Mouse (Mus musculus) kidney, adult 9 months (tissue): ENCODE data around the gene Ftcd.

Experiments used
- DNase-seq: peaks from one replicate; pipeline ENCODE4 v3.0.0; 2022

The Ftcd gene

GRCm38 (mm10) chr10:76575374-76575773 is at the start of gene Ftcd:
TSS of gene Ftcd (plus strand) at chr10:76575648.
- DNase-seq, result peak; percentile 87

GRCm38 (mm10) chr10:76530922-76531321 is 44.5 kb upstream of the Ftcd start:
- no peak for DNase-seq

DNA sequence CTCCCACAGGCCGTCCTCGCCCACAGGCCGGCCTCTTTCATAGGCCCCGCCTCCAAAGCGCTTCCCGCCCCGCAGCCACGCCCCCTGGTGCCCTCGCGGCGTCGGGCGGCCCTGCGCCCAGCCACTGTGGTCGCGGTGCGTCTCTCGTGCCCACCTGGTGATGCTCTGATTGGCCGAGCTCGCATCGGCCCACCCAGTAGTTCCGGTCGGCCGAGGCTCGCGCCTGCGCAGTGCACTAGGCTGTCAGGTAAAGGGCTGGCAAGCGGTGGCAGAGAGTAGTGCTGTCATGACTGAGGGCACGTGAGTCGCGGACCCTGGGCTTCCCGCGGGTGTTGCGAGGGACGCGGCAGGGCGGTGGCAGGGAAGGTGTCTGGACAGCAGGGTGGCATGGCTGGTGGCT is 44.1 kb upstream of the Ftcd start, which contains the start of gene Lss:
Lss (plus strand) TSS at position 214 of the 400 bp plus-strand sequence.
- DNase-seq, result peak; percentile 98

- DNase-seq, result no peak
Observed at GRCm38 (mm10) chr10:76531828-76532227, 43.6 kb upstream of the Ftcd start.

DNA sequence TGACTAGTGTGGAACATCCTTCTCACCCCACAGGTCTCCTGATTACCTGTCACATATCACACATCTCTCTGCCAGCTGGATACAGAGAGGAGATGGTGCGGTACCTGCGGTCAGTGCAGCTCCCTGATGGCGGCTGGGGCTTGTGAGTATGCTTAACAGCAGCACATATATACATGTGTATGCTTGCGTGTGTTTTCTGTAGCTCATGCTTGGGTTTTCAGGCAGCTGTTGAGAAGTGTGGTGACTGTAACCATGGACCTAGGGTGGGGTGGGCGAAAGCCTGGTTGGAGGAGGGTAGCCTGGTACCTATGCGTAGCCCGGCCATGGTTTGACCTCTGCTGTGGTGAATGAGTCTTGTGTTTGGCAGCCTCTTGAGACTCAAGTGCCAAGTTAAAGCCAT is 39.9 kb upstream of the Ftcd start:
- DNase-seq, result no peak

DNA sequence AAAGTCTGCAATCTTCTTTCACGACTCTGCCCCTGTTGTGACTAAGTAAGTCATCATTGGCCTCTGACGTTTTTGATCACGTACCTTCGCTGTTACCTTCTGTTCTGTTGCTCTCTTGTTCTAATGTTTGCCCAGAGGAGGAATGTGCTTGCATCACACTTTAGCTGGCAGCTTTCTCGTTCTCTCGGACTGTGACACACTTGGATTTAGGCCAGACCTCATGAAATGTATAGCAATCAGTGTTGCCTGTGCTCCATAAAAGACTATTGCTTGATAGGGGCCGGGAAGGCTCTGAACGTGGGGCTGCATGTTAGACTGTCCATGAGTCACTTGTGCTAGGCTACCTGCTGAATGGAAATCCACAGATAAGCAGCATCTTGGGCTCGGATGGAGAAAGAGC is 37.8 kb upstream of the Ftcd start:
- no peak for DNase-seq

DNA sequence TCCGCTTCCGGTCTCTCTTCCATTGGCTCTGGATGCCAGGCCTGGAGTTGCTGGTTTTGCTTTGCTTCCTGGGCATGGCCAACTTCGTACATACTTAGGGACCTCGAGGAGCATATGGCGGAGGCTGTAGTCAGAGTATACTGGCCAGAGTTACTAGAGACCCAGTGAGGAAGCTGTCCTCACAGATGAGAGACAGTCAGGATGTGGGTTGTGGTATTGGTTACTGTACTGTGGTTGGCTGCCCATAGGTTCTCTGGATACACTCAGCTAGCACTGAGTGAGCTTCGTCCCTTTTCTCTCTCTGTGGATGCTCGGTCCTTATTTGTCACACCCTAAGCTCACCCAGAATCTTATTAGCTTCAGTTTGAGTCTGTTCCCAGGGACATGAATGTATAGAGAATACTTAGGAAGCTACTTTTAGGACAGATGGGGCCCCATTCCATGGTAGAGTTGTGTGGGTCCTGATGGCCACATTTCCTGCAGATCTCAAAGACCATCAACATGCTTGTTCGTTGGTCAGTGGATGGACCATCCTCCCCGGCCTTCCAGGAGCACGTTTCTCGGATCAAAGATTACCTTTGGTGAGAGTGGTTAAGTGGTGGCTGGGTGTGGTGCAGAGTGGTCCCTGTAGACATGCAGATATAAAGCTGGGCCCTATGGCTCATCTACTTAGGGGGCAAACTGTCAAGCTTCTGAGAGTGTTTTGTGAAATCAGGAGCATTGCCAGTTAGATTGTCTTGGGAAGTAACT is 33.9 kb upstream of the Ftcd start:
- no peak for DNase-seq

- DNase-seq, result no peak
Observed at GRCm38 (mm10) chr10:76542636-76543375, 32.6 kb upstream of the Ftcd start.

DNA sequence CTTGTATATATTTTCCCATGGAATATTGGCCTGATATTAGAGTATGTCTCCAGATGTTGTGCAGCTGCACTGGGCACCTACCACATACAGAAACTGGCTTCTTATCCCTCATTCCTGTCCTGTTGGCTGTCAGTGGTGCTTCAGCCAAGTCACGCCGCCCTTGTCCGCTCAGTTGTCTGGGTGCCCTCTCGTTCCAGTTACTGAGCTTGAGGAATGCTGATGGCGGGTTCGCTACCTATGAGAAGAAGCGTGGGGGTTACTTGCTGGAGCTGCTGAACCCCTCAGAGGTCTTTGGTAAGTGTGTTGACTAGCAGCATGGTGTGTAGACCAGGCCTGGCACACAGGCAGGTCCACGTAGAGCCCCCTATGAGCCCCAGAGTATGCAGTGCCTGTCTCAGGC is 28.9 kb upstream of the Ftcd start:
- DNase-seq, result no peak

GRCm38 (mm10) chr10:76548218-76548617 is 27.2 kb upstream of the Ftcd start:
- no peak for DNase-seq

DNA sequence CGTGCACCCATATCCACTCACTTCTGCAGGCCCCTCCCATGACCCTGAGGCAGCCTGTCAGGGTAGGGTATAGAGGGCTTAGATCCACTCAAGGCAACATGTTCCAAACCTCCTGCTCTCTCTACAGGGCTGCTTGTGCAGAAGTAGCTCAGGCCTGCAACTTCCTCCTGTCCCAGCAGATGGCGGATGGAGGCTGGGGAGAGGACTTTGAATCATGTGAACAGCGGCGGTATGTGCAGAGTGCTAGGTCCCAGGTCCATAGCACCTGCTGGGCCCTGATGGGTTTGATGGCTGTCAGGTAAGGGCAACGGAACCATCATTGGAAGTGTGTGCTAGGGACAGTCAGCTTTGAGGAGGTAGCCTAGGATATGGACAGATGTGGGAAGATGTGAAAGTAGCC is 25.0 kb upstream of the Ftcd start:
- DNase-seq, result peak; percentile 22

DNA sequence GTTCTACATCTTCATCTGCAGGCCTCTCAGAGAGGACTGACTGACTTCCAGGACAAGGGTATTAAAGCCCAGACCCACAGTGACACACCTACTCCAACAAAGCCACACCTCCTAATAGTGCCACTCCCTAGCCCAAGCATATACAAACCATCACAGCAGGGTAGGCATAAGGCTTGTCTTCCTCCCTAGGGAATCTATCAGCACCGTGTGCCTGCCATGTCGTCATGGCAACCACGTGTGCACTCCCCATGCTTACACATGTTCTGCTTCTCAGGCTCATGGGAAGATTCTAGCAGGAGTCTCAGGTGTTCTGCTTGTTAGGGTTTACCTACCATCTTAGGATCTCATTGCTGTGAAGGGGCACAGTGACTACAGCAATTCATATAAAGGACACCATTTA is 23.9 kb upstream of the Ftcd start:
- DNase-seq, result no peak

- DNase-seq, result no peak
Observed at GRCm38 (mm10) chr10:76554061-76554460, 21.4 kb upstream of the Ftcd start.

- DNase-seq, result no peak
Observed at GRCm38 (mm10) chr10:76561972-76562371, 13.5 kb upstream of the Ftcd start, which contains the start of gene Spatc1l. TSS of gene Spatc1l (plus strand) at chr10:76562272.

GRCm38 (mm10) chr10:76569996-76570685 is 5.3 kb upstream of the Ftcd start:
- peak; percentile 84 for DNase-seq

DNA sequence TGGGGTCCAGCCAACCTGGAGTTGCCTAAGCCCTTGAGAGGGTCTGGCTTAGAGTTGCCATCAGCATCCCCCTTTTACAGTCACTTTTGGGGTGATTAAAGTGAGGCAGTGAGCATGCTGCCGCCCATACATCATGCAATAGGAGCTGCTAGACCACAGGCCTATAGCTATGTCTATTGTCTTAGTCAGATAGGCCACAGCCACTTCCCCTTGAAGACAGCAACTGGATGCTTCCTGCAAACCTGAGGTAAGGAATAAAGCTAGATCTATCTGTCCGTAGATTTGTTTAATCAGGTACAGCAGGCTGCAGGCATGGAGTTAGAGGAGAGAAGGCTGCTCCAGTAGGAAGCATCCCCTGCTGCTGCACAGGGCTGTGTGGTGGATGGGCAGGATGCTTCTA is 4.4 kb upstream of the Ftcd start:
- DNase-seq, result no peak

DNA sequence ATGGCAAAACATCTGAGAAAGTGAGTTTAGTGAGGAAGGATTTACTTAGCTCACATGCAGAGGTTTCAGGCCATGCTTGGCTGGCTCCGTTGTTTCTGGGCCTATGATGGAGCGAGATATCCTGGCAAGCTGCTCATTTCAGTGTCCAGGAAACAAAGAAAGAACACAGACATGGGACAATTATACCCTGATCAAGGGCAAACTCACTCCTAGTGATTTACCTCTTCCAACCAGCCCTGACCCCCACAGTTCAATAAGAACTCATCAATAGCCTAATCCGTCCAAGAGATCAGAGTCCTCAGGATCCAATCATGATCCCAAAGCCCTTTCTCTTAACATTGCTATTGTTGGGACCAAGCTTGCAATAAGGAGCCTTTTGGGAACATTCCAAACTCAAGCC is 3.3 kb upstream of the Ftcd start:
- no peak for DNase-seq

GRCm38 (mm10) chr10:76576920-76577319 is 1.5 kb downstream of the Ftcd start:
- peak; percentile 26 for DNase-seq

DNA sequence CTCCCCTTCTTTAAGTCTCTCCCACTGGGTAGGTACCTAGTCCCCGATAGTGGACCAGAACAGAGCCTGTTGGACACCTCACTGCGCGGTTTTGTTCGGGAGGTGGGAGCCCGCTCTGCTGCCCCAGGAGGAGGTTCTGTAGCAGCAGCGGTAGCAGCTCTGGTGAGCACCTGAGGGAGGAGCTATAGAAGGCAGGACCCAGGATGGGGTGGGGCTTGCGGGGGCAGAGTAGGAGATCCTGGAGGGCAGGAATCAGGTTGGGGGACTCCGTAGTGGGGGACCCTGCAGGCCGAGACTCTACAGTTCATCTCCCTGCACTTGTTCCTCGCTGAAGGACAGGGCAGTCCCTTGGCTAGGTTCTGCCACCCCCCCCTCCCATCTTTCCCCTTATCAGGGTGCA is 8.7 kb downstream of the Ftcd start:
- no peak for DNase-seq

GRCm38 (mm10) chr10:76586190-76586589 is 10.7 kb downstream of the Ftcd start:
- no peak for DNase-seq

DNA sequence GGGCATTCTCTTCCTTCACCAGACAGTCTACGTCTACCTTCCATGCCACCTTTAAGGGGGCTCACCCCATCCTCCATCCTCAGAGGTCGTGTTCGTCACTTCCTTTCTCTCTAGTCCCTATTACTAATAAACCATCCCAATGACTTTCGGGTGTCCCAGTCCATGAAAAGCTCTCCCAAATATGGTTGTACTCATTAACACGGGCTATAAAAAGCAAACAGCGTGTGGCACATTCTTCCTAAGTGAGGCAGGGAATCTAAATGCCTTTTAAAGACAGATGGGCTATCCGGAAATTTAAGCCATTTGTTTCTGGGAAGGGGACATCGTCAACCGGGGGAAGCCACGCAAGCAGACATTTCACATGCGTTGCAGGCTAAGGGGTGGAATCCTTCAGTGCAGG is 14.7 kb downstream of the Ftcd start:
- DNase-seq, result no peak

- DNase-seq, result no peak
Observed at GRCm38 (mm10) chr10:76596338-76596737, 20.9 kb downstream of the Ftcd start.

GRCm38 (mm10) chr10:76602690-76603089 is 27.2 kb downstream of the Ftcd start:
- no peak for DNase-seq

GRCm38 (mm10) chr10:76612473-76612872 is 37.0 kb downstream of the Ftcd start:
- no peak for DNase-seq
